Mouse (Mus musculus): ENCODE results near the gene Mast4. TPM values are rescaled to one million over a fixed set of nuclear protein-coding genes. Genes with fewer than 3 reads are reported as not detected.

The Mast4 gene
- total and polyA plus RNA-seq, 3 experiments, result 2.7 to 7.0 TPM; not detected in 1

GRCm38 (mm10) chr13:103336237-103336636 lies 1.9 kb upstream of the Mast4 start:
- Histone ChIP-seq H3K36me3 (ENCODE audit: control insufficient read depth in 1 of 2, insufficient read depth in 2 of 2, low read length in 2 of 2) (no peaks in the 10 kb centered on the region), H3K4me1 (ENCODE audit: control insufficient read depth in 1 of 2, insufficient read depth in 2 of 2, low read length in 2 of 2) (no peaks in the 10 kb centered on the region), H3K27me3 (ENCODE audit: control insufficient read depth in 1 of 2, insufficient read depth in 2 of 2, low read length in 2 of 2) (no peaks in the 10 kb centered on the region), H3K9me3 (replicated peaks; ENCODE audit: insufficient read depth, low read length) (no peaks in the 10 kb centered on the region), H3K27ac (ENCODE audit: control insufficient read depth, low read depth, low read length) (no peak overlapping the region), H3K4me3 (ENCODE audit: control insufficient read depth in 1 of 2, insufficient read depth in 1 of 2, low read depth in 2 of 2, low read length in 2 of 2) (no peak overlapping the region), H3K79me2 (ENCODE audit: control insufficient read depth, insufficient read depth, low read length, poor library complexity) (no peaks in the 10 kb centered on the region), H3K9ac (ENCODE audit: control insufficient read depth, low read depth, low read length, poor library complexity, severe bottlenecking) (no peak overlapping the region)
- DNase-seq (ENCODE audit: low read depth, low spot score), result no peak
- TF ChIP-seq USF1 (IDR thresholded peaks at IDR 0.05; ENCODE audit: low read depth, low read length) (no peak), MYC (IDR thresholded peaks at IDR 0.05; ENCODE audit: low read depth, low read length) (no peak), TAL1 (IDR thresholded peaks at IDR 0.05; ENCODE audit: low read length) (no peak), NRF1 (IDR thresholded peaks at IDR 0.05; ENCODE audit: insufficient read depth, low read depth, low read length, poor library complexity, severe bottlenecking) (no peak), RAD21 (IDR thresholded peaks at IDR 0.05; ENCODE audit: low read depth, low read length) (no peak), MYB (IDR thresholded peaks at IDR 0.05; ENCODE audit: low read depth, low read length) (no peak), CTCF (IDR thresholded peaks at IDR 0.05 in 2 of 3, conservative IDR thresholded peaks at IDR 0.05 in 1 of 3; ENCODE audit: control insufficient read depth in 1 of 3, insufficient read depth in 1 of 3, low read depth in 2 of 3, low read length in 3 of 3, poor library complexity in 1 of 3, severe bottlenecking in 1 of 3) (no peak), GABPA (IDR thresholded peaks at IDR 0.05; ENCODE audit: low read depth, low read length) (no peak), KAT2A (conservative IDR thresholded peaks at IDR 0.05; ENCODE audit: low read depth, low read length) (no peak), ZMIZ1 (IDR thresholded peaks at IDR 0.05; ENCODE audit: low read depth, low read length) (no peak), POLR2AphosphoS2 (IDR thresholded peaks at IDR 0.05; ENCODE audit: low read length) (no peak)

GRCm38 (mm10) chr13:103334723-103335458 lies 594 bp upstream of the Mast4 start:
- no peaks in the 10 kb centered on the region for H3K27me3 ChIP-seq (ENCODE audit: control insufficient read depth in 1 of 2, insufficient read depth in 2 of 2, low read length in 2 of 2)
- H3K27ac ChIP-seq (ENCODE audit: control insufficient read depth, low read depth, low read length), result no peak overlapping the region
- no peaks in the 10 kb centered on the region for H3K9me3 ChIP-seq (replicated peaks; ENCODE audit: insufficient read depth, low read length)
- no peaks in the 10 kb centered on the region for H3K4me1 ChIP-seq (ENCODE audit: control insufficient read depth in 1 of 2, insufficient read depth in 2 of 2, low read length in 2 of 2)
- H3K4me3 ChIP-seq (ENCODE audit: control insufficient read depth in 1 of 2, insufficient read depth in 1 of 2, low read depth in 2 of 2, low read length in 2 of 2), result no peak overlapping the region
- no peak for DNase-seq (ENCODE audit: low read depth, low spot score)
- no peaks in the 10 kb centered on the region for H3K36me3 ChIP-seq (ENCODE audit: control insufficient read depth in 1 of 2, insufficient read depth in 2 of 2, low read length in 2 of 2)
- no peak overlapping the region for H3K9ac ChIP-seq (ENCODE audit: control insufficient read depth, low read depth, low read length, poor library complexity, severe bottlenecking)
- no peaks in the 10 kb centered on the region for H3K79me2 ChIP-seq (ENCODE audit: control insufficient read depth, insufficient read depth, low read length, poor library complexity)
- TF ChIP-seq ZNF384 (IDR thresholded peaks at IDR 0.05; ENCODE audit: low read depth, low read length) (no peak), GABPA (IDR thresholded peaks at IDR 0.05; ENCODE audit: low read depth, low read length) (no peak), POLR2AphosphoS5 (IDR thresholded peaks at IDR 0.05; ENCODE audit: borderline replicate concordance, low read depth, low read length) (no peak), RAD21 (IDR thresholded peaks at IDR 0.05; ENCODE audit: low read depth, low read length) (no peak), NRF1 (IDR thresholded peaks at IDR 0.05; ENCODE audit: insufficient read depth, low read depth, low read length, poor library complexity, severe bottlenecking) (no peak), ELF1 (IDR thresholded peaks at IDR 0.05; ENCODE audit: low read depth, low read length) (no peak), ZC3H11A (IDR thresholded peaks at IDR 0.05; ENCODE audit: low read depth, low read length) (no peak), EP300 (IDR thresholded peaks at IDR 0.05; ENCODE audit: low read depth in 1 of 2, low read length in 2 of 2) (no peak), RCOR1 (IDR thresholded peaks at IDR 0.05; ENCODE audit: low read depth, low read length) (no peak), MYC (IDR thresholded peaks at IDR 0.05; ENCODE audit: low read depth, low read length) (no peak), POLR2AphosphoS2 (IDR thresholded peaks at IDR 0.05; ENCODE audit: low read length) (no peak), TAL1 (IDR thresholded peaks at IDR 0.05; ENCODE audit: low read length) (no peak), UBTF (IDR thresholded peaks at IDR 0.05; ENCODE audit: borderline replicate concordance, insufficient read depth, low read depth, low read length) (no peak), HCFC1 (IDR thresholded peaks at IDR 0.05; ENCODE audit: low read depth, low read length) (no peak), POLR2A (IDR thresholded peaks at IDR 0.05; ENCODE audit: control insufficient read depth in 1 of 2, insufficient read depth in 1 of 2, low read depth in 1 of 2, low read length in 2 of 2, poor library complexity in 1 of 2) (no peak), MAZ (IDR thresholded peaks at IDR 0.05; ENCODE audit: low read depth, low read length) (no peak), E2F4 (IDR thresholded peaks at IDR 0.05; ENCODE audit: borderline replicate concordance, low read depth, low read length) (no peak), SMC3 (IDR thresholded peaks at IDR 0.05; ENCODE audit: low read depth, low read length) (no peak), USF2 (IDR thresholded peaks at IDR 0.05; ENCODE audit: borderline replicate concordance in 1 of 2, insufficient read depth in 1 of 2, low read depth in 1 of 2, low read length in 2 of 2) (no peak)

Data from MEL (cell line).